Mouse (Mus musculus): ENCODE measurements around the gene S100pbp. TPM values are rescaled to one million over a fixed set of nuclear protein-coding genes. Genes with fewer than 3 reads are reported as not detected.

Gene S100pbp
- polyA plus RNA-seq, 1 experiment from 2014 or later, result 21.5 TPM

DNA sequence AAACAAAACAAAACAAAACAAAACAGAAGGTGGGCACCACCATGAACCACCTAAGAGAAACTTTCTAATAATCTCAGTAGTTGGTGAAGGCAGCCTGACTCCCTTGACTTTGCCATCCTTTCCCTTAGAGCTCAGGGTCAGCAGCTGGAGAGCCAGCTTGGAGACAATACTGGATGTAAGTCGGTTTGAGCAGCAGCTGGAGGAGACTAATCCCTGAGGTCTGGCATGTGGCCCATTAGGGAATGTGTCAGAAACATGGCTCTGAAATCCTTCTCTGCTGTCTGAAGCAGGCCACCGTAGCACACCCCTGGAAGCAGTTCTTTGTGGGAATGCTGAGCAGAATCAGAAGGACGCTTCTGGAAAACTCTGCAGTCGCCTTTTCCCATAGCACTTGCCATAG lies 21.9 kb upstream of the S100pbp start:
- no peak overlapping the region for H3K4me3 ChIP-seq
- H3K36me3 ChIP-seq, result peaks cover 99% of the 10 kb centered on the region
- no peaks in the 10 kb centered on the region for H3K4me1 ChIP-seq (replicated peaks)
- no peak overlapping the region for H3K27ac ChIP-seq
- DNase-seq (ENCODE audit: low spot score), result no peak
- 91% methylated on average over 4 of the region's 4 CpGs for WGBS
- H3K9me3 ChIP-seq, result no peaks in the 10 kb centered on the region
- no peaks in the 10 kb centered on the region for H3K27me3 ChIP-seq (ENCODE audit: insufficient read depth, poor library complexity, severe bottlenecking)

DNA sequence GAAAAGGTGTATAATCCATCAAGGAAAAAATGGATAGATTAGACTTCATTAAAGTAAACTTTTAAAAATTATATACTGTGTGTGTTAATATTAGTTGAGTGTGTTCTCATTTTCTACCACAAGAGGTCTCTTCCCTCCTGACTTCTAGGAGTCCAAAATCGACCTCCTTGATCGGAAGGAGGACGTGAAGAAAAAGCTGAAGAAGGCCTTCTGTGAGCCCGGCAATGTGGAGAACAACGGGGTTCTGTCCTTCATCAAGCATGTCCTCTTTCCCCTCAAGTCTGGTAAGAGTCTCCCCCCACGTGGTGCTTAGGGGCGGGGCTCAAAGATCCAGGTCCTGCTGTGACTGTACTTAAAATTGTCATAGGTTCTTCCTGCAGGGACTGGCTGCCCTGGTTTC lies 20.0 kb upstream of the S100pbp start:
- no peak for DNase-seq (ENCODE audit: low spot score)
- 68% methylated on average over 7 of the region's 7 CpGs for WGBS
- no peak overlapping the region for H3K27ac ChIP-seq
- no peaks in the 10 kb centered on the region for H3K4me1 ChIP-seq (replicated peaks)
- H3K36me3 ChIP-seq, result peaks cover 97% of the 10 kb centered on the region
- H3K9me3 ChIP-seq, result no peaks in the 10 kb centered on the region
- H3K27me3 ChIP-seq (ENCODE audit: insufficient read depth, poor library complexity, severe bottlenecking), result no peaks in the 10 kb centered on the region
- no peak overlapping the region for H3K4me3 ChIP-seq

DNA sequence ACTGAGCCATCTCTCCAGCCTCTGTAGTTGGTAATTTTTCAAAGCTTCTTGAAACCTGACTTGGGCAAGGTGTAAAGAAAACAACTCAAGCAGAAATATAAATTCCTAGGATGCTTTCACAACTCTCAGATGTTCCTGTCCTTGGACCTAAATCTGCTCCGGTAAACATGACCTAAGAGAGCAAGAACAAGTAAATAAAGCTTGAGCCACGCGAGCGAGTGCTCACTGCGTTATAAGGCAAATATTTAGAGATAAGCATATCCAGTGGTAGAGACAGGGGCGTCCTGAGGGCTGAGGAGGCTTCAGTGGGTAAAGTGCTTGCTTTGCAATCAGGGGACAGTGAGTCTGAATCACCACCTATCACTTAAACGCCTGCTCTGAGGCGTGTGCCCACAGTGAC lies 17.3 kb upstream of the S100pbp start:
- Histone ChIP-seq H3K27ac (no peak overlapping the region), H3K4me1 (replicated peaks) (no peaks in the 10 kb centered on the region), H3K36me3 (peaks cover 97% of the 10 kb centered on the region), H3K27me3 (ENCODE audit: insufficient read depth, poor library complexity, severe bottlenecking) (no peaks in the 10 kb centered on the region), H3K4me3 (no peak overlapping the region), H3K9me3 (no peaks in the 10 kb centered on the region)
- DNase-seq (ENCODE audit: low spot score), result no peak
- WGBS, result 94% methylated on average over 8 of the region's 8 CpGs

DNA sequence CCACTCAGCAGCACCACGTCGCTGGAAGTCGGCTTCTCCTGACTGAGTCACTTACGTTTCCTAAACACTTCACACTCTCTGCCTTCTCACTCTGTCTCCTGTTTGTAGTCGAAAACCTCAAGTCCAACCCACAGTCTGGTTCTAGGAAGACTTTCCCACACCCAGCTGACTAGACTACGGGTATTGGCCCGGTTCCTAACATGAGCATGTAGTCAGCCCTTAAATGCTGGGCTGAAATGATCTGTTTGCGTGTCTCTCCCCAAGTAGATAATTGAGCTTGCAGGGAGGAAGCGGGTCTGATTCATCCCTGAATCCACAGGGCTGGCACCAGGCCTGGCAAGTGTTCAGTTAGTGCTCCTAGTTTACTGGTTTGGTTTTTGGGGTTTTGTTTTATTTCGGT lies 15.1 kb upstream of the S100pbp start:
- Histone ChIP-seq H3K9me3 (no peaks in the 10 kb centered on the region), H3K27ac (no peak overlapping the region), H3K36me3 (peaks cover 97% of the 10 kb centered on the region), H3K4me1 (replicated peaks) (no peaks in the 10 kb centered on the region), H3K4me3 (no peak overlapping the region), H3K27me3 (ENCODE audit: insufficient read depth, poor library complexity, severe bottlenecking) (no peaks in the 10 kb centered on the region)
- no peak for DNase-seq (ENCODE audit: low spot score)
- 96% methylated on average over 10 of the region's 10 CpGs for WGBS

DNA sequence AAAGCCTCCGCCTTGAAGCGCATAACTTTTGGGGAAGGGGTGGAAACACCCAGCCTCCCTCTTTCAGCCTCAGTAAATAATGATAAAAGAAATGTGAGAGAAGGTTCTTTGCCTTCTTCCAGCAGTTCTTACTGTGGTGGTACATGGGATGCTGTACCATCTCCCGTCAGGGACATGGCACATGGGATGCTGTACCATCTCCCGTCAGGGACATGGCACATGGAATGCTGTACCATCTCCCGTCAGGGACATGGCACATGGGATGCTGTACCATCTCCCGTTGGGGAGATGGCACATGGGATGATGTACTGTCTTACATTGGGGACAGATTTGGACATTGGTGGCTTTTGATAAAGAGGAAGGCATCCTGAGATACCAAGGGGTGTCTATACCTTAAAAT lies 8.0 kb upstream of the S100pbp start:
- Histone ChIP-seq H3K27me3 (ENCODE audit: insufficient read depth, poor library complexity, severe bottlenecking) (no peaks in the 10 kb centered on the region), H3K36me3 (peaks cover 92% of the 10 kb centered on the region), H3K4me3 (no peak overlapping the region), H3K9me3 (no peaks in the 10 kb centered on the region), H3K27ac (no peak overlapping the region), H3K4me1 (replicated peaks) (no peaks in the 10 kb centered on the region)
- no peak for DNase-seq (ENCODE audit: low spot score)
- 99% methylated on average over 6 of the region's 6 CpGs for WGBS

DNA sequence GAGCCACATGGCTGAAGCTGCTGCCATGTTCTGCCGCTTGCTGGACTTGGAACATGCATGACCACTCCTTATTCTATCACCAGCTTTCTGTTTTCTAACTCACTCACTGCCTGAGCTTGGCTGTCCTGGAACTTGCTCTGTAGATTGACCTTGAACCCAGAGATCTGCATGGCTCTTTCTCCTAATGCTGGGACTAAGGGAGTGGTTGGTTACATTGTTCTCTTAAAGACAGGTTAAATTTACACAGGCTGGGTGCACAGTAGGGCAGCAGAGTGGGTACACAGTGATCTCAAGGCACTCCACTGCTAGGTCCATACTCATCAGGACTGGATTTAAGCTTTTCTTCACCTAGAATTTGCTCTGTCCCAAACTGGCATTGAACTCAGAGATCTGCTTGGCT lies 4.8 kb upstream of the S100pbp start:
- peaks cover 65% of the 10 kb centered on the region for H3K36me3 ChIP-seq
- H3K4me3 ChIP-seq, result no peak overlapping the region
- H3K4me1 ChIP-seq (replicated peaks), result peaks cover 18% of the 10 kb centered on the region
- no peaks in the 10 kb centered on the region for H3K27me3 ChIP-seq (ENCODE audit: insufficient read depth, poor library complexity, severe bottlenecking)
- 100% methylated on average over 1 of the region's 1 CpGs for WGBS
- H3K27ac ChIP-seq, result no peak overlapping the region
- DNase-seq (ENCODE audit: low spot score), result no peak
- H3K9me3 ChIP-seq, result no peaks in the 10 kb centered on the region

DNA sequence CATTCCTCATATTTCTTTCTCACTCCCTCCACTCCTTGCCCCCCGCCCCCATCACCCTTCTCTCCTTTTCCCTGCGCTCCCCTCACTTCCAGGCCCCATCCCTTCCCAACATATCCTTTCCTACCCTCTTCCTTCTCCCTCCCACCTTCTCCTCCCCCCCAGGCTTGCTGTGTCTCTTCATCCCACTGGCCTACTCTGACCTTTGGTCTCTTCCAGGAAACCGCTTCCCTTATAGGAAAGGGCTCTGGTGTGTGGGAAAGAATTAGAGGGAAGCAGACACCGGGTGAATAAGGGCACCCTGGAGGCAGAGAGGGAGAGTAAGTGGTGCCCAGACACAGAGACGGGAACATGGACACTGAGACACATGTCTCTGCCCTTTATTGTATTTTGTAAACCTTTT lies 2.2 kb upstream of the S100pbp start:
- Histone ChIP-seq H3K4me1 (replicated peaks) (peaks cover 31% of the 10 kb centered on the region), H3K27ac (0 out of 2 replicates have a peak overlapping the region, but pooled peaks have one; percentile 12)
- WGBS, result 76% methylated on average over 5 of the region's 5 CpGs

DNA sequence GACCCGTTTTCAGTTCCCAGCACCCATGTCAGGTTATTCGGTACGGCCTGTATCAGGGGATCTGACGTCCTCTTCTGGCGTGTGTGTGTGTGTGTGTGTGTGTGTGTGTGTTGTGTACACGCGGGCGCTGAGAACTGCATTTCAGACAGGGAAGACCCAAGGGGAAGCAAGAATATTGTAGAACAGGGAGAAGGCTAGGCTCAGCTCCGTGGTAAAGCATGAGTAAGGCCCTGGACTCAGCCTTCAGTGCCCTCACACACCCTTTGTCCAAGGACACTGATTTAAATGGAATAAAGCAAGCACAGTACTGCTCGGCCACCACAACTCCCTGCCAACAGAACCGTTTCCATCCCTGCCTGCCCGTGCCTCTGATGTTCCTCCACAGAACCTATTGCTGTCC lies 1.0 kb upstream of the S100pbp start:
- Histone ChIP-seq H3K4me1 (replicated peaks) (peaks cover 31% of the 10 kb centered on the region), H3K27ac (peak overlapping the region; percentile 97), H3K9me3 (no peaks in the 10 kb centered on the region), H3K27me3 (ENCODE audit: insufficient read depth, poor library complexity, severe bottlenecking) (no peaks in the 10 kb centered on the region), H3K36me3 (peaks cover 32% of the 10 kb centered on the region), H3K4me3 (peak overlapping the region; percentile 81)
- WGBS, result 7% methylated on average over 12 of the region's 12 CpGs
- peak; percentile 21 for DNase-seq (ENCODE audit: low spot score)

More for the DNA sequence above, 2.2 kb upstream of the S100pbp start:
- H3K27me3 ChIP-seq (ENCODE audit: insufficient read depth, poor library complexity, severe bottlenecking), result no peaks in the 10 kb centered on the region
- H3K9me3 ChIP-seq, result no peaks in the 10 kb centered on the region
- peaks cover 42% of the 10 kb centered on the region for H3K36me3 ChIP-seq
- peak overlapping the region; percentile 81; the same call in 1 of the 2 replicates for H3K4me3 ChIP-seq
- no peak for DNase-seq (ENCODE audit: low spot score)

DNA sequence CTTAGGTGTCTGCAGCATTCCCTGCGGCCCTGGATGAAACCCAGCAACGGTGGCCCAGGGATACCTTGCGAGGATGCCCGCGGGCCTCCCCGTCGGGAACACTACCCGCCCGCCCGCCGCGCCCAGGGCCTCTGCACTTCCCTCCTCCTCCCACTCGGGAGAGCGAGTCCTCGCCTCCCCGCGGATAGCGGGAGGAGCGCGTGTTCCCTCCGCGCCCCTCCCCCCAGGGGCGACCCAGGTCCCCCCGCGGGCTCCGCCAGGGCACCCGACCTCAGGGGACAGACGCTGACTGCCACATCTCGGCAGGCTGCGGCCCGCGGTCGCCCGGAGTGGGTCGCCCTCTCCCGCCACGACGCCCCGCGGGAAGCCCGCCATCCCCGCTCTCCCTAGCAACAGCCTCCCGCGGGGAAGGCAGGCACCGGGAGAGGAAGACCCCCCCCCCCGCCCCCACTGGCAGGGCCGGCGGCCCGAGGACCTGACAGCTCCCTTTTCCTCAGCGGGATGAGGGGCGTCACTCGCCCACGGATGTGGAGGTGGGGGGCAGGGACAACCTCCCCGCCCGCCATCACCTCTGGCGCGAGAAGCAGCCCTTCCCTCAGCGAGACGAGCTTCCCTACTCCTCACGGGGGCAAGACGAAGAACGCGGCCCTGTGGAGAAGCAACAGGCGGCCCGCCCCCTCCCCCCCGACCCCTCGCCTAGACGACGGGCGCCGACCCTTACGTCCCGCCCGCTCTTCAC lies 555 bp downstream of the S100pbp start:
- H3K27ac ChIP-seq, result peak overlapping the region; percentile 97
- DNase-seq (ENCODE audit: low spot score), result no peak
- no peaks in the 10 kb centered on the region for H3K9me3 ChIP-seq
- peak overlapping the region; percentile 81 for H3K4me3 ChIP-seq
- peaks cover 31% of the 10 kb centered on the region for H3K4me1 ChIP-seq (replicated peaks)
- no peaks in the 10 kb centered on the region for H3K27me3 ChIP-seq (ENCODE audit: insufficient read depth, poor library complexity, severe bottlenecking)
- peaks cover 16% of the 10 kb centered on the region for H3K36me3 ChIP-seq
- WGBS, result under 1% methylated on average over 73 of the region's 74 CpGs

DNA sequence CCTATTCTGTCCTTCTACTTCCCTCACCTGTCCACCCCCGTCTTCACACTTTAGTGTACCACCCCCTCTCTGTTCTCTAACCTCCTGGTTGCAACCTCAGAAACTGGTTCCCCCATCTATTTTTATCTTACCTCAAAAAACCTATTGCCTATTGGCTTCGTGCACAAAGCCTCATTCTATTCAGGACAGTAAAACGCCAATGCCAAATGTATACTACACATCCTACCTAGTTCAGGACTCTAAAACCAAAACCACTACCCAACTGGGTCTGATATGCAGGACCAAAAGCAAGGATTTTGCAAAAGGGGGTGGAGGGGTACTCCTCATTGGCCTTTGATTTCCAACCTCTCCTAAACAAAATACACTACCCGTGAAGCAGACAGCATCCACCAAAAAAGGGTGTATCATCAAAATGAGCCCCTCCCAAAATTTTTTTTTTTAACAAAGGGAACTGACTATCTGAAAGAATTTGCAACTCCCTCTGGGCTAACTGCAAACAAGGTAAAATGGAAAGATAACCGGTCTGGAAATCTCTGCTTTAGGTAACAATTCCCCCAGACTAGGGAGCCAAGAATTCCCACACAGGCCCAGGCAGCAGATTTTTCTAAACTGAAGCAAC lies 1.4 kb downstream of the S100pbp start:
- Histone ChIP-seq H3K27ac (peak overlapping the region; percentile 97), H3K4me3 (peak overlapping the region; percentile 81), H3K27me3 (ENCODE audit: insufficient read depth, poor library complexity, severe bottlenecking) (no peaks in the 10 kb centered on the region), H3K36me3 (peaks cover 12% of the 10 kb centered on the region), H3K4me1 (replicated peaks) (peaks cover 31% of the 10 kb centered on the region), H3K9me3 (no peaks in the 10 kb centered on the region)
- no peak for DNase-seq (ENCODE audit: low spot score)
- WGBS, result 52% methylated on average over 5 of the region's 5 CpGs

DNA sequence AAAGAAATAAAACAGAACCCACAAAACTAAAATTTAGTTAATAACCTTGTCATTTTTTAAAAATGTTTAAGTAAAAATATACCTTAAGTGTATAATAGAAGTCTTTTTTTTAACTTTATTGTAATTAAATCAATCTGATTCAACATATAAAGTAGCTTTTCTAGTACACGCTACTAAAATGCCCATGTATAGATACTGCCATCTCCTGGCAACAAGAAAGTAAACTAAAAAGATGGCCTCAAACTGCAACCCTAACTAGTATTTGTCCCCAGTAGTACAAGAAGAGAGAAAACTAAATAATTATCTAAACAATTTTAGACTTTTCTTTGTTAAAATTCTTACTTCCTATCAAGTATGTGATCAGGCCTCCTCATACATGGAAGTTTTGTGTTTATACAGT lies 10.0 kb downstream of the S100pbp start:
- Histone ChIP-seq H3K27ac (no peak overlapping the region), H3K4me1 (replicated peaks) (no peaks in the 10 kb centered on the region), H3K27me3 (ENCODE audit: insufficient read depth, poor library complexity, severe bottlenecking) (no peaks in the 10 kb centered on the region), H3K36me3 (peaks cover 84% of the 10 kb centered on the region), H3K4me3 (no peak overlapping the region), H3K9me3 (no peaks in the 10 kb centered on the region)
- 80% methylated on average over 1 of the region's 1 CpGs for WGBS
- no peak for DNase-seq (ENCODE audit: low spot score)

DNA sequence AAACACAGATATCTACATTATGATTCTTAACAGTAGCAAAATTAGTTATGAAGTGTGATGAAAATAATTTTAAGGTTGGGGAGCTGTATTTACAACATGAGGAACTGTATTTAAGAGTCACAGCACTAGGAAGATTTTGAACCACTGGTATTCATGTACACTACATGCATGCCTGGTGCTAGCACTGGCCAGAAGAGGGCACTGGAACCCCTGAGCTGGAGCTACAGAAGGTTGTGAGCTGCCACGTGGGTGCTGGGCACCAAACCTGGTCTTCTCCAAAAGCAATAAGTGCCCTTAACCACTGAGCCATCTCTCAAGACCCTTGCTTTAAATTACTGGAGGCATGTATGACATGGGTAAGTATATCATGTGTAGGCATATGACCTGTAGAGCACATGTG lies 17.0 kb downstream of the S100pbp start:
- H3K27me3 ChIP-seq (ENCODE audit: insufficient read depth, poor library complexity, severe bottlenecking), result no peaks in the 10 kb centered on the region

DNA sequence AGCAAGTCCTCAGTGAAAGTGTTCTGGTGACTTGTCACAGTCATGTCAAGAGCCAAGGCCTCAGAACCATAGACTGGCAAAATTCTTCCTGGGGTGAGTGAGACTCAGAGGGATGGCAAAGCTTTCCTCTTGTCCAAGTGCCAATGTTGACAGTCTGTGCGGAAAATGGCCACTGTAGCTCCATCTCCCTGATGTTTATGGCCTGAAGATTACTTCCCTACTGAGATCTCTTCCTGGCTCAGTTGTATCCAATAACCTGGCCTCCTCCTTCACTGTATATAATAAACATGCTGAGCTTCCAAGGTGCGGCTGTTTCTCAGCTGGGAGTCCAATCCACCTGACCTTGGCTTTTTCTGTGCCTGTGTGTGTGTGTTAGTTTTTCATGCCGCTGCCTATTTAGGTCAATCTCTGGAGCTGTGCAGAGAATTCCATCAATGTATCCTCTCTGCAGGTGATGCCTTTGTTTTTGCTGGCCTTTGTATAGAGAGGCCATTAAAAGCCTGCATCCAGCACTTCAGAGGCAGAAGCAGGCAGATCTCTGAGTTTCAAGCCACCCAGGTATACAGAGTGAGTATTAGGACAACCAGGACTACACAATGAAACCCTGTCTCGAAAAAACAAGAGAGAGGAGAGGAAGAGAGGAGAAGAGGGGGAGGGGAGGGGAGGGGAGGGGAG lies 27.8 kb downstream of the S100pbp start:
- Histone ChIP-seq H3K27ac (no peak overlapping the region), H3K36me3 (peaks cover 79% of the 10 kb centered on the region), H3K4me3 (no peak overlapping the region), H3K27me3 (ENCODE audit: insufficient read depth, poor library complexity, severe bottlenecking) (no peaks in the 10 kb centered on the region), H3K9me3 (no peaks in the 10 kb centered on the region), H3K4me1 (replicated peaks) (no peaks in the 10 kb centered on the region)
- WGBS, result 83% methylated on average over 4 of the region's 4 CpGs
- no peak for DNase-seq (ENCODE audit: low spot score)

More for the DNA sequence above, 17.0 kb downstream of the S100pbp start:
- Histone ChIP-seq H3K4me3 (no peak overlapping the region), H3K4me1 (replicated peaks) (no peaks in the 10 kb centered on the region), H3K27ac (no peak overlapping the region), H3K36me3 (peaks cover 84% of the 10 kb centered on the region), H3K9me3 (no peaks in the 10 kb centered on the region)
- DNase-seq (ENCODE audit: low spot score), result no peak
- 76% methylated on average over 1 of the region's 1 CpGs for WGBS
